Mouse (Mus musculus): ENCODE measurements at regions not wholly inside any gene's neighbourhood (a gene's known extent, or its start where the extent isn't known, plus 50 kb on each side); places are given as distances from the start of the nearest gene placed in this dataset.

- Histone ChIP-seq H3K9ac (no peak overlapping the region), H3K4me2 (no peak overlapping the region), H3K4me3 (no peak overlapping the region), H3K27ac (no peak overlapping the region), H3K36me3 (replicated peaks) (no peaks in the 10 kb centered on the region), H3K9me3 (no peaks in the 10 kb centered on the region), H3K27me3 (replicated peaks) (no peaks in the 10 kb centered on the region), H3K4me1 (no peaks in the 10 kb centered on the region)
- 85% methylated on average over 5 of the region's 5 CpGs for WGBS
- ATAC-seq (replicated peaks) = no peak
These were observed 404.9 kb downstream of the Rprm start for GRCm38 (mm10) chr2:53680350-53681011.

GRCm38 (mm10) chr2:53682599-53682998 lies 402.8 kb downstream of the Rprm start:
- Histone ChIP-seq H3K9me3 (no peaks in the 10 kb centered on the region), H3K4me3 (no peak overlapping the region), H3K4me1 (no peaks in the 10 kb centered on the region), H3K9ac (no peak overlapping the region), H3K27me3 (replicated peaks) (no peaks in the 10 kb centered on the region), H3K4me2 (no peak overlapping the region), H3K27ac (no peak overlapping the region), H3K36me3 (replicated peaks) (no peaks in the 10 kb centered on the region)
- ATAC-seq (replicated peaks) = no peak
- 12% methylated on average over 4 of the region's 4 CpGs for WGBS

GRCm38 (mm10) chr2:53687281-53687680 lies 398.1 kb downstream of the Rprm start:
- no peaks in the 10 kb centered on the region for H3K36me3 ChIP-seq (replicated peaks)
- peaks cover 3% of the 10 kb centered on the region; the same call in 1 of the 2 replicates for H3K4me1 ChIP-seq
- H3K27ac ChIP-seq = no peak overlapping the region
- no peak for ATAC-seq (replicated peaks)
- no peaks in the 10 kb centered on the region for H3K9me3 ChIP-seq
- 90% methylated on average over 7 of the region's 7 CpGs for WGBS
- no peak overlapping the region for H3K4me3 ChIP-seq
- H3K4me2 ChIP-seq = no peak overlapping the region
- no peaks in the 10 kb centered on the region for H3K27me3 ChIP-seq (replicated peaks)
- no peak overlapping the region for H3K9ac ChIP-seq

- no peak overlapping the region for H3K4me2 ChIP-seq
- ATAC-seq (replicated peaks) = 0 out of 2 replicates have a peak, but pooled peaks have one; percentile 48
- H3K27me3 ChIP-seq (replicated peaks) = no peaks in the 10 kb centered on the region
- no peak overlapping the region for H3K9ac ChIP-seq
- H3K27ac ChIP-seq = no peak overlapping the region
- no peak overlapping the region for H3K4me3 ChIP-seq
- no peaks in the 10 kb centered on the region for H3K9me3 ChIP-seq
- H3K4me1 ChIP-seq = peaks cover 3% of the 10 kb centered on the region; the same call in 1 of the 2 replicates
- WGBS = 12% methylated on average over 3 of the region's 3 CpGs
- H3K36me3 ChIP-seq (replicated peaks) = no peaks in the 10 kb centered on the region
These were observed 396.0 kb downstream of the Rprm start for GRCm38 (mm10) chr2:53689223-53689880.

GRCm38 (mm10) chr2:53691580-53692118 lies 393.7 kb downstream of the Rprm start:
- H3K36me3 ChIP-seq (replicated peaks) = no peaks in the 10 kb centered on the region
- no peak overlapping the region for H3K4me2 ChIP-seq
- 57% methylated on average over 5 of the region's 5 CpGs for whole genome bisulfite sequencing
- H3K4me3 ChIP-seq = no peak overlapping the region
- no peak overlapping the region for H3K27ac ChIP-seq
- ATAC-seq (replicated peaks) = no peak
- H3K9me3 ChIP-seq = no peaks in the 10 kb centered on the region
- H3K9ac ChIP-seq = no peak overlapping the region
- H3K4me1 ChIP-seq = peaks cover 3% of the 10 kb centered on the region; the same call in 1 of the 2 replicates
- H3K27me3 ChIP-seq (replicated peaks) = no peaks in the 10 kb centered on the region

GRCm38 (mm10) chr2:53711213-53711612 lies 374.1 kb downstream of the Rprm start:
- Histone ChIP-seq H3K9me3 (no peaks in the 10 kb centered on the region), H3K27ac (no peak overlapping the region), H3K27me3 (replicated peaks) (no peaks in the 10 kb centered on the region), H3K36me3 (replicated peaks) (no peaks in the 10 kb centered on the region), H3K4me2 (no peak overlapping the region), H3K4me3 (no peak overlapping the region), H3K4me1 (no peaks in the 10 kb centered on the region), H3K9ac (no peak overlapping the region)
- WGBS = 72% methylated on average over 3 of the region's 3 CpGs
- 0 out of 2 replicates have a peak, but pooled peaks have one; percentile 33 for ATAC-seq (replicated peaks)

- Histone ChIP-seq H3K4me1 (no peaks in the 10 kb centered on the region), H3K4me3 (no peak overlapping the region), H3K4me2 (no peak overlapping the region), H3K27ac (no peak overlapping the region), H3K9ac (no peak overlapping the region), H3K36me3 (replicated peaks) (no peaks in the 10 kb centered on the region), H3K9me3 (no peaks in the 10 kb centered on the region), H3K27me3 (replicated peaks) (no peaks in the 10 kb centered on the region)
- no peak for ATAC-seq (replicated peaks)
- WGBS = 85% methylated on average over 7 of the region's 7 CpGs
These were observed 372.2 kb downstream of the Rprm start for GRCm38 (mm10) chr2:53713106-53713640.

- H3K27me3 ChIP-seq (replicated peaks) = no peaks in the 10 kb centered on the region
These were observed 370.3 kb downstream of the Rprm start for GRCm38 (mm10) chr2:53715017-53715416.

GRCm38 (mm10) chr2:53723231-53723630 lies 362.1 kb downstream of the Rprm start:
- WGBS = 93% methylated on average over 6 of the region's 6 CpGs
- H3K27me3 ChIP-seq (replicated peaks) = no peaks in the 10 kb centered on the region
- H3K4me2 ChIP-seq = no peak overlapping the region
- H3K9ac ChIP-seq = no peak overlapping the region
- H3K36me3 ChIP-seq (replicated peaks) = no peaks in the 10 kb centered on the region
- H3K27ac ChIP-seq = no peak overlapping the region
- ATAC-seq (replicated peaks) = no peak
- H3K4me1 ChIP-seq = no peaks in the 10 kb centered on the region
- no peaks in the 10 kb centered on the region for H3K9me3 ChIP-seq
- no peak overlapping the region for H3K4me3 ChIP-seq

More at GRCm38 (mm10) chr2:53715017-53715416, 370.3 kb downstream of the Rprm start:
- ATAC-seq (replicated peaks) = no peak
- Histone ChIP-seq H3K4me3 (no peak overlapping the region), H3K9ac (no peak overlapping the region), H3K4me2 (no peak overlapping the region), H3K9me3 (no peaks in the 10 kb centered on the region), H3K36me3 (replicated peaks) (no peaks in the 10 kb centered on the region), H3K27ac (no peak overlapping the region), H3K4me1 (no peaks in the 10 kb centered on the region)
- 68% methylated on average over 5 of the region's 5 CpGs for WGBS

- Histone ChIP-seq H3K9me3 (no peaks in the 10 kb centered on the region), H3K9ac (no peak overlapping the region), H3K27me3 (replicated peaks) (no peaks in the 10 kb centered on the region), H3K27ac (no peak overlapping the region), H3K4me1 (no peaks in the 10 kb centered on the region), H3K4me2 (no peak overlapping the region), H3K36me3 (replicated peaks) (no peaks in the 10 kb centered on the region), H3K4me3 (no peak overlapping the region)
- no peak for ATAC-seq (replicated peaks)
These were observed 356.7 kb downstream of the Rprm start for GRCm38 (mm10) chr2:53728693-53729092.

GRCm38 (mm10) chr2:53730451-53730850 lies 354.9 kb downstream of the Rprm start:
- H3K4me1 ChIP-seq = no peaks in the 10 kb centered on the region
- 91% methylated on average over 2 of the region's 2 CpGs for WGBS
- H3K27me3 ChIP-seq (replicated peaks) = no peaks in the 10 kb centered on the region
- no peak overlapping the region for H3K4me2 ChIP-seq
- H3K36me3 ChIP-seq (replicated peaks) = no peaks in the 10 kb centered on the region
- H3K4me3 ChIP-seq = no peak overlapping the region
- no peak overlapping the region for H3K9ac ChIP-seq
- no peak overlapping the region for H3K27ac ChIP-seq
- ATAC-seq (replicated peaks) = no peak
- H3K9me3 ChIP-seq = no peaks in the 10 kb centered on the region

- Histone ChIP-seq H3K4me2 (no peak overlapping the region), H3K36me3 (replicated peaks) (no peaks in the 10 kb centered on the region), H3K4me1 (no peaks in the 10 kb centered on the region), H3K27ac (no peak overlapping the region), H3K9ac (no peak overlapping the region), H3K27me3 (replicated peaks) (no peaks in the 10 kb centered on the region), H3K4me3 (no peak overlapping the region), H3K9me3 (no peaks in the 10 kb centered on the region)
- ATAC-seq (replicated peaks) = no peak
- 84% methylated on average over 2 of the region's 2 CpGs for WGBS
These were observed 321.9 kb downstream of the Rprm start for GRCm38 (mm10) chr2:53763486-53763885.

All from midbrain, embryonic 15.5 days (tissue).